Mouse (Mus musculus) forebrain, embryonic 10.5 days (tissue): ENCODE results near the gene Sar1b. TPM values are rescaled to one million over a fixed set of nuclear protein-coding genes. Genes with fewer than 3 reads are reported as not detected.
"Not testable (repeated sequence)": the region's sequence is repeated elsewhere in the genome, so short reads cannot be mapped to it uniquely, and the experiment has no call there.

ENCODE experiments used
- DNase-seq: peaks from one replicate; pipeline ENCODE4 v3.0.0-alpha.2; 2017; ENCODE audit warnings: low spot score; ENCODE audit errors: extremely low spot score
- H3K27ac ChIP-seq: fragments of 300-500 bp; sonication (generic); 2 replicates; pipeline ENCODE4 v1.5.1; 2016; ENCODE audit warnings: mild to moderate bottlenecking
- H3K27me3 ChIP-seq: fragments of 300-500 bp; sonication (generic); 2 replicates; pipeline ENCODE4 v1.6.1; 2016; ENCODE audit warnings: mild to moderate bottlenecking; ENCODE audit not compliant: poor library complexity, severe bottlenecking
- H3K36me3 ChIP-seq: fragments of 300-500 bp; sonication (generic); replicated peaks from 2 replicates; pipeline ENCODE4 v1.6.1; 2016; ENCODE audit warnings: mild to moderate bottlenecking, moderate library complexity
- H3K4me1 ChIP-seq: fragments of 300-500 bp; sonication (generic); 2 replicates; pipeline ENCODE4 v1.6.1; 2016
- H3K4me3 ChIP-seq: fragments of 300-500 bp; sonication (generic); 2 replicates; pipeline ENCODE4 v1.5.1; 2016; ENCODE audit warnings: mild to moderate bottlenecking, moderate library complexity
- H3K9me3 ChIP-seq: fragments of 300-500 bp; sonication (generic); 2 replicates; pipeline ENCODE4 v1.6.1; 2016; ENCODE audit warnings: mild to moderate bottlenecking, moderate library complexity
- WGBS: fragments of 180-500 bp; shearing (Covaris S2); methylation state at CpG from one replicate; pipeline ENCODE4 v1.1.7; 2016; 5-methylcytosine and 5-hydroxymethylcytosine counted together
- polyA plus RNA-seq: library from polyadenylated mRNA; unstranded; fragments of >200 nt; fragmentation: Nextera tagmentation; extraction: Ambion mirVana; gene quantifications from 2 replicates; pipeline ENCODE4 v1.2.1, GENCODE M21; 2016

The Sar1b gene
- polyA plus RNA-seq: 112 and 114 TPM in 2 replicates

- peaks cover 9% of the 10 kb centered on the region; the same call in 1 of the 2 replicates for H3K27me3 ChIP-seq
- peak; percentile 78 for DNase-seq
- peak within 1 kb of the TSS; percentile 93 for H3K4me3 ChIP-seq
- H3K9me3 ChIP-seq: no peaks in the 10 kb centered on the region
- H3K4me1 ChIP-seq: peaks cover 22% of the 10 kb centered on the region
- H3K27ac ChIP-seq: peak within 1 kb of the TSS; percentile 83
- no peaks in the 10 kb centered on the region for H3K36me3 ChIP-seq
- WGBS: 2% methylated on average over 30 of the region's 30 CpGs
These were observed at the start of gene Sar1b, which contains the start of gene Sec24a for GRCm38 (mm10) chr11:51763213-51763907. TSS of gene Sar1b (plus strand) at chr11:51763687. TSS of gene Sec24a (minus strand) at chr11:51763634.

- Histone ChIP-seq H3K9me3 (no peaks in the 10 kb centered on the region), H3K4me3 (no peak overlapping the region), H3K27ac (no peak overlapping the region), H3K36me3 (peaks cover 90% of the 10 kb centered on the region), H3K4me1 (no peaks in the 10 kb centered on the region), H3K27me3 (no peaks in the 10 kb centered on the region)
- DNase-seq: no peak
- WGBS: 98% methylated on average over 11 of the region's 11 CpGs
These were observed 42.4 kb upstream of the Sar1b start for GRCm38 (mm10) chr11:51721066-51721465.

GRCm38 (mm10) chr11:51732883-51733282 is 30.6 kb upstream of the Sar1b start:
- Histone ChIP-seq H3K4me1 (no peaks in the 10 kb centered on the region), H3K9me3 (no peaks in the 10 kb centered on the region), H3K36me3 (peaks cover 68% of the 10 kb centered on the region), H3K27ac (no peak overlapping the region), H3K4me3 (no peak overlapping the region), H3K27me3 (no peaks in the 10 kb centered on the region)
- 83% methylated on average over 1 of the region's 1 CpGs for WGBS
- DNase-seq: no peak

GRCm38 (mm10) chr11:51734218-51734617 is 29.3 kb upstream of the Sar1b start:
- not testable (repeated sequence) for DNase-seq, H3K27me3 ChIP-seq, H3K4me3 ChIP-seq, H3K9me3 ChIP-seq, H3K27ac ChIP-seq, H3K4me1 ChIP-seq
- H3K36me3 ChIP-seq: peaks cover 73% of the 10 kb centered on the region
- WGBS: 95% methylated on average over 13 of the region's 13 CpGs

GRCm38 (mm10) chr11:51738651-51739403 is 24.7 kb upstream of the Sar1b start:
- no peak overlapping the region for H3K27ac ChIP-seq
- H3K4me3 ChIP-seq: no peak overlapping the region
- H3K9me3 ChIP-seq: no peaks in the 10 kb centered on the region
- no peaks in the 10 kb centered on the region for H3K27me3 ChIP-seq
- peaks cover 72% of the 10 kb centered on the region for H3K36me3 ChIP-seq
- no peak for DNase-seq
- no peaks in the 10 kb centered on the region for H3K4me1 ChIP-seq
- WGBS: 86% methylated on average over 3 of the region's 3 CpGs

- no peak for DNase-seq
- WGBS: 95% methylated on average over 3 of the region's 3 CpGs
- H3K4me1 ChIP-seq: no peaks in the 10 kb centered on the region
- peaks cover 62% of the 10 kb centered on the region for H3K36me3 ChIP-seq
- H3K27ac ChIP-seq: no peak overlapping the region
- H3K9me3 ChIP-seq: no peaks in the 10 kb centered on the region
- no peaks in the 10 kb centered on the region for H3K27me3 ChIP-seq
- no peak overlapping the region for H3K4me3 ChIP-seq
These were observed 22.8 kb upstream of the Sar1b start for GRCm38 (mm10) chr11:51740701-51741100.

- Histone ChIP-seq H3K9me3 (no peaks in the 10 kb centered on the region), H3K27me3 (no peaks in the 10 kb centered on the region), H3K4me1 (no peaks in the 10 kb centered on the region), H3K4me3 (no peak overlapping the region), H3K36me3 (peaks cover 43% of the 10 kb centered on the region), H3K27ac (no peak overlapping the region)
- no peak for DNase-seq
- WGBS: 92% methylated on average over 1 of the region's 1 CpGs
These were observed 17.4 kb upstream of the Sar1b start for GRCm38 (mm10) chr11:51746096-51746495.

- WGBS: 82% methylated on average over 6 of the region's 6 CpGs
- not testable (repeated sequence) for H3K4me3 ChIP-seq, DNase-seq, H3K27me3 ChIP-seq, H3K27ac ChIP-seq, H3K9me3 ChIP-seq
- Histone ChIP-seq H3K36me3 (peaks cover 14% of the 10 kb centered on the region), H3K4me1 (peaks cover 19% of the 10 kb centered on the region)
These were observed 11.8 kb upstream of the Sar1b start for GRCm38 (mm10) chr11:51751623-51752225.

- H3K36me3 ChIP-seq: peaks cover 2% of the 10 kb centered on the region; the same call in 1 of the 2 replicates
- peak overlapping the region; percentile 100 for H3K4me3 ChIP-seq
- H3K27ac ChIP-seq: peak overlapping the region; percentile 89
- no peak for DNase-seq
- H3K9me3 ChIP-seq: no peaks in the 10 kb centered on the region
- WGBS: under 1% methylated on average over 46 of the region's 46 CpGs
- H3K4me1 ChIP-seq: peaks cover 26% of the 10 kb centered on the region
- no peaks in the 10 kb centered on the region for H3K27me3 ChIP-seq
These were observed 7.7 kb upstream of the Sar1b start for GRCm38 (mm10) chr11:51755621-51756311.

GRCm38 (mm10) chr11:51756352-51756771 is 7.1 kb upstream of the Sar1b start:
- under 1% methylated on average over 41 of the region's 41 CpGs for WGBS
- peak; percentile 88 for DNase-seq
- Histone ChIP-seq H3K4me1 (peaks cover 26% of the 10 kb centered on the region), H3K9me3 (no peaks in the 10 kb centered on the region), H3K27me3 (peaks cover 3% of the 10 kb centered on the region; the same call in 1 of the 2 replicates), H3K4me3 (peak overlapping the region; percentile 100), H3K36me3 (peaks cover 2% of the 10 kb centered on the region; the same call in 1 of the 2 replicates), H3K27ac (peak overlapping the region; percentile 89)

- Histone ChIP-seq H3K36me3 (peaks cover 2% of the 10 kb centered on the region; the same call in 1 of the 2 replicates), H3K9me3 (no peaks in the 10 kb centered on the region), H3K4me1 (peaks cover 26% of the 10 kb centered on the region), H3K27me3 (peaks cover 9% of the 10 kb centered on the region; the same call in 1 of the 2 replicates), H3K27ac (peak overlapping the region; percentile 89), H3K4me3 (peak overlapping the region; percentile 100)
- no peak for DNase-seq
- WGBS: 76% methylated on average over 11 of the region's 11 CpGs
These were observed 6.5 kb upstream of the Sar1b start for GRCm38 (mm10) chr11:51757023-51757422.

GRCm38 (mm10) chr11:51757625-51758024 is 5.9 kb upstream of the Sar1b start:
- no peak overlapping the region for H3K27ac ChIP-seq
- DNase-seq: no peak
- H3K9me3 ChIP-seq: no peaks in the 10 kb centered on the region
- 95% methylated on average over 5 of the region's 5 CpGs for WGBS
- peaks cover 2% of the 10 kb centered on the region; the same call in 1 of the 2 replicates for H3K36me3 ChIP-seq
- H3K4me3 ChIP-seq: no peak overlapping the region
- peaks cover 9% of the 10 kb centered on the region; the same call in 1 of the 2 replicates for H3K27me3 ChIP-seq
- H3K4me1 ChIP-seq: peaks cover 26% of the 10 kb centered on the region
